Mouse (Mus musculus): ENCODE results near the gene Klf3.

GRCm38 (mm10) chr5:64825496-64825895, 22.3 kb downstream of the Klf3 start:
- TF ChIP-seq CTCF (IDR thresholded peaks at IDR 0.05; ENCODE audit: extremely low read depth, insufficient read depth, insufficient read length, insufficient replicate concordance) (no peak), POLR2A (IDR thresholded peaks at IDR 0.05; ENCODE audit: low read depth, low read length) (no peak)

Data from spleen, adult 2 months (tissue).